Comparison of ENCODE assay signal across 8 mouse cellular contexts in the genomic region with DNA sequence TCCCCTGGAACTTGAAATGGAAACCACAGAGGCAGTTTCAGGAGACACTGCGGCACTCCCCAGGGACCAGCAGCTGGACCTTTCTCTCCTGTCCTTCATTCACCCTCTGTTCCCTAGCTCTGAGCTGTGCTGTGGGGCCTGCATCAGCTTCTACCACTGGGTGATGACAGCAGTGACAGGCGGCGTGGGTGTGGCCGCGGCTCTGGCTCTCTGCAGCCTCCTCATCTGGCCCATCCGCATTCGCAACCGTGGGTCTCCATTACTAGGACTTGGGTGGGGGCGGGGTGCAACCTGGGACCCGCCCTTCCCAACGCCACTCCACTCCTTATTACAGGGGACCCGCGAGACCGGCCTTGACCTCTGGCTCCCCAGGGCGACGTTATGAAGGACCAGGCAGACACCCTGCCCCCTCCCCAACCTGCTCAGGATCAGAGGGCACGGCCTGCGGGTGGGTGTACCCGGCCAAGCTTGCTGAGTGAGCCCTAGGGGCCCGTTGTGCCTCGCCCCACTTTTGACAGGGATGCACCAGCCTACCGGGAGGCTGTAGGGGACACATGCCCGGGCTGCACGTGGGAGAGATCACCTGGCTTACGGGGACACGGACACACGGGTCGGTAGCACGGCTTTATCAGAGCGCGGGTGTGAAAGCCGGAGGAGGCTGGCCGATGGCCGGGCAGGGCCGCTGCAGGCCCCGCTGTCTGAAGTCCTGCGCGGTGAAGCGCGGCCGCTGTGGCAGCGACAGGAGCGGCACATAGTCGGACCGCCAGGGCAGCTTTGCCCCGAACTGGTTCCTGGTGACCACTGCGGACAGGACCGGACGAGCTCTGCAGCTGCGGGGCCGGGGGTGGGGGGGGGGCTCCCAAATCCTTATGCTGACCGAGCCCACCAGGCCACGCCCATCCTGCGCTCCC. TPM values are rescaled to one million over a fixed set of nuclear protein-coding genes. Genes with fewer than 3 reads are reported as not detected.
A peak's percentile ranks its signal among the peaks of the same experiment; 100 is the strongest.
DNase-seq lines count a peak whose midpoint lies in the region; ATAC-seq and TF ChIP-seq lines count a peak whose summit lies in the region.

No protein-coding gene starts in this region.

- ATAC-seq in liver, embryonic 13.5 days (ENCODE audit: low read depth) = peak; percentile 24
- no peak for ATAC-seq in granulocyte monocyte progenitor cell, adult 5-6 weeks (replicated peaks; ENCODE audit: poor library complexity, severe bottlenecking)

- peak overlapping the region; percentile 7; the same call in 1 of the 2 replicates for H3K27ac ChIP-seq in CH12.LX (ENCODE audit: insufficient read depth, low read depth)
- H3K27ac ChIP-seq in embryonic facial prominence, embryonic 10.5 days (replicated peaks) = peak overlapping the region; percentile 66
- peak overlapping the region; percentile 80 for H3K27ac ChIP-seq in hindbrain, embryonic 10.5 days
- peak overlapping the region; percentile 98 for H3K27ac ChIP-seq in liver, embryonic 13.5 days

- no peaks in the 10 kb centered on the region for H3K27me3 ChIP-seq in CH12.LX (replicated peaks)
- H3K27me3 ChIP-seq in embryonic facial prominence, embryonic 10.5 days (replicated peaks; ENCODE audit: low read depth, poor library complexity, severe bottlenecking) = peaks cover 57% of the 10 kb centered on the region
- peaks cover 54% of the 10 kb centered on the region for H3K27me3 ChIP-seq in hindbrain, embryonic 10.5 days (ENCODE audit: insufficient read depth, poor library complexity, severe bottlenecking)
- no peaks in the 10 kb centered on the region for H3K27me3 ChIP-seq in liver, embryonic 13.5 days

- dilution Hi-C loops in CH12.LX (cut with MboI; ENCODE audit: extremely low pct_ligation_motif_present, extremely low pct_unique_long_range_greater_than_20kb, low sequenced_read_pairs) = no loop called here

- H3K36me3 ChIP-seq in CH12.LX (replicated peaks in 1 of 2; ENCODE audit: control insufficient read depth in 1 of 2, insufficient read depth in 1 of 2, low read length in 1 of 2) = peaks cover 72 to 93% of the 10 kb centered on the region in 2 experiments
- peaks cover 60% of the 10 kb centered on the region for H3K36me3 ChIP-seq in embryonic facial prominence, embryonic 10.5 days (replicated peaks)
- H3K36me3 ChIP-seq in hindbrain, embryonic 10.5 days = peaks cover 56% of the 10 kb centered on the region
- H3K36me3 ChIP-seq in liver, embryonic 13.5 days = peaks cover 73% of the 10 kb centered on the region

- no peak overlapping the region for H3K9ac ChIP-seq in CH12.LX (ENCODE audit: insufficient read depth, low read depth)
- peak overlapping the region; percentile 99 for H3K9ac ChIP-seq in liver, embryonic 13.5 days

- TF ChIP-seq POLR2A in CH12.LX (IDR thresholded peaks at IDR 0.05; ENCODE audit: low read depth, low read length) = no peak

- no peak for TF ChIP-seq CTCF in CH12.LX (conservative IDR thresholded peaks at IDR 0.05 in 1 of 2, IDR thresholded peaks at IDR 0.05 in 1 of 2; ENCODE audit: low read depth in 2 of 2, low read length in 2 of 2)

- no peak overlapping the region for H3K4me2 ChIP-seq in CH12.LX (ENCODE audit: insufficient read depth, low read depth, poor library complexity, severe bottlenecking)
- peak overlapping the region; percentile 95 for H3K4me2 ChIP-seq in liver, embryonic 13.5 days

- DNase-seq in CH12.LX (ENCODE audit: extremely low read depth) = no peak
- no peak for DNase-seq in embryonic facial prominence, embryonic 10.5 days (ENCODE audit: low spot score)
- DNase-seq in hindbrain, embryonic 10.5 days (ENCODE audit: low spot score) = no peak
- no peak for DNase-seq in liver, embryonic 13.5 days
- DNase-seq in layer of hippocampus, postnatal 10 days (ENCODE audit: low spot score in 2 of 2) = no peak
- no peak for DNase-seq in thymus, postnatal 0 days (ENCODE audit: low spot score)
- DNase-seq in embryo, embryonic 10 days (ENCODE audit: low spot score) = no peak

- WGBS in embryonic facial prominence, embryonic 10.5 days = 8% methylated on average over 54 of the region's 54 CpGs
- WGBS in hindbrain, embryonic 10.5 days = 7% methylated on average over 54 of the region's 54 CpGs
- WGBS in liver, embryonic 13.5 days (ENCODE audit: insufficient replicate concordance) = 55% methylated on average over 54 of the region's 54 CpGs

- no peaks in the 10 kb centered on the region for H3K9me3 ChIP-seq in CH12.LX (replicated peaks; ENCODE audit: low read length)
- H3K9me3 ChIP-seq in embryonic facial prominence, embryonic 10.5 days = no peaks in the 10 kb centered on the region
- no peaks in the 10 kb centered on the region for H3K9me3 ChIP-seq in hindbrain, embryonic 10.5 days
- H3K9me3 ChIP-seq in liver, embryonic 13.5 days (replicated peaks) = no peaks in the 10 kb centered on the region

- TF ChIP-seq RAD21 in CH12.LX (IDR thresholded peaks at IDR 0.05; ENCODE audit: low read depth, low read length) = no peak

- no peaks in the 10 kb centered on the region for H3K79me2 ChIP-seq in CH12.LX (replicated peaks; ENCODE audit: control insufficient read depth, extremely low read depth, insufficient read depth, poor library complexity, severe bottlenecking)

- TF ChIP-seq EP300 in CH12.LX (IDR thresholded peaks at IDR 0.05; ENCODE audit: low read length) = no peak

- in situ Hi-C loops in CH12.LX (cut with MboI; ENCODE audit: low pct_ligation_motif_present, low pct_unique_long_range_greater_than_20kb, low sequenced_read_pairs) = no loop called here

- peak overlapping the region in 1 of 3 experiments; percentile 3 for H3K4me3 ChIP-seq in CH12.LX (replicated peaks in 1 of 3; ENCODE audit: low read depth in 2 of 3, low read length in 2 of 3, poor library complexity in 1 of 3)
- H3K4me3 ChIP-seq in embryonic facial prominence, embryonic 10.5 days = peak overlapping the region; percentile 54
- H3K4me3 ChIP-seq in hindbrain, embryonic 10.5 days = peak overlapping the region; percentile 49
- H3K4me3 ChIP-seq in liver, embryonic 13.5 days (replicated peaks) = peak overlapping the region; percentile 29

- H3K4me1 ChIP-seq in CH12.LX (ENCODE audit: control insufficient read depth in 1 of 2, insufficient read depth in 2 of 2) = peaks cover 42 to 81% of the 10 kb centered on the region in 2 experiments
- H3K4me1 ChIP-seq in embryonic facial prominence, embryonic 10.5 days = peaks cover 85% of the 10 kb centered on the region
- H3K4me1 ChIP-seq in hindbrain, embryonic 10.5 days (replicated peaks) = peaks cover 99% of the 10 kb centered on the region
- H3K4me1 ChIP-seq in liver, embryonic 13.5 days (replicated peaks) = peaks cover 96% of the 10 kb centered on the region

RNA-seq across cellular contexts. Expression of gene 4930404N11Rik, which starts 1.9 kb away (rescaled TPM):
- total RNA-seq in CH12.LX (2012; rRNA removed) = 5.2 and 7.2 TPM in 2 replicates
- total RNA-seq in CH12.LX (2014; rRNA removed) = 0.23 TPM in 1 of 2 replicates, not detected in the other
- polyA plus RNA-seq in CH12.LX (2012; ENCODE audit: insufficient read length, low read depth) = 2.2 and 2.7 TPM in 2 replicates
- 0.47 and 0.76 TPM in 2 replicates for polyA plus RNA-seq in embryonic facial prominence, embryonic 10.5 days (2016; fragmentation: Nextera tagmentation; extraction: Ambion mirVana)
- 0.61 and 0.62 TPM in 2 replicates for polyA plus RNA-seq in hindbrain, embryonic 10.5 days (2016; fragmentation: Nextera tagmentation; extraction: Ambion mirVana)
- 1.2 and 1.4 TPM in 2 replicates for polyA plus RNA-seq in liver, embryonic 13.5 days (2015; fragmentation: Nextera tagmentation; extraction: Ambion mirVana)
- total RNA-seq in granulocyte monocyte progenitor cell, adult 5-6 weeks (2014; fragmentation: Nextera tagmentation) = not detected in 2 replicates
- 0.10 and 0.26 TPM in 2 replicates for total RNA-seq in granulocyte monocyte progenitor cell, adult 5-6 weeks (2017)
- under 1 TPM; 0.57 to 0.74 TPM for total RNA-seq in layer of hippocampus, postnatal 10 days (2021)
- 1.7 and 3.0 TPM in 2 replicates for polyA plus RNA-seq in thymus, postnatal 0 days (2015; fragmentation: Nextera tagmentation; extraction: Ambion mirVana)

RNA-seq across cellular contexts. Expression of gene Mfsd12, which starts 6.4 kb away (rescaled TPM):
- 9.5 and 12.9 TPM in 2 replicates for total RNA-seq in CH12.LX (2012; rRNA removed)
- 4.0 and 5.2 TPM in 2 replicates for total RNA-seq in CH12.LX (2014; rRNA removed)
- polyA plus RNA-seq in CH12.LX (2012; ENCODE audit: insufficient read length, low read depth) = 7.4 and 8.7 TPM in 2 replicates
- 7.8 and 8.3 TPM in 2 replicates for polyA plus RNA-seq in embryonic facial prominence, embryonic 10.5 days (2016; fragmentation: Nextera tagmentation; extraction: Ambion mirVana)
- 9.2 and 12.9 TPM in 2 replicates for polyA plus RNA-seq in hindbrain, embryonic 10.5 days (2016; fragmentation: Nextera tagmentation; extraction: Ambion mirVana)
- 12.5 and 13.1 TPM in 2 replicates for polyA plus RNA-seq in liver, embryonic 13.5 days (2015; fragmentation: Nextera tagmentation; extraction: Ambion mirVana)
- total RNA-seq in granulocyte monocyte progenitor cell, adult 5-6 weeks (2014; fragmentation: Nextera tagmentation) = 12.0 and 17.5 TPM in 2 replicates
- total RNA-seq in granulocyte monocyte progenitor cell, adult 5-6 weeks (2017) = 10.8 and 11.5 TPM in 2 replicates
- 10 to 100 TPM; 37.0 to 40.8 TPM for total RNA-seq in layer of hippocampus, postnatal 10 days (2021)
- 36.3 and 38.1 TPM in 2 replicates for polyA plus RNA-seq in thymus, postnatal 0 days (2015; fragmentation: Nextera tagmentation; extraction: Ambion mirVana)

RNA-seq across cellular contexts. Expression of gene Hmg20b, which starts 13.4 kb away (rescaled TPM):
- 17.0 and 18.7 TPM in 2 replicates for total RNA-seq in CH12.LX (2012; rRNA removed)
- total RNA-seq in CH12.LX (2014; rRNA removed) = 7.4 and 7.9 TPM in 2 replicates
- 37.3 and 39.6 TPM in 2 replicates for polyA plus RNA-seq in CH12.LX (2012; ENCODE audit: insufficient read length, low read depth)
- polyA plus RNA-seq in embryonic facial prominence, embryonic 10.5 days (2016; fragmentation: Nextera tagmentation; extraction: Ambion mirVana) = 114 and 122 TPM in 2 replicates
- 111 and 128 TPM in 2 replicates for polyA plus RNA-seq in hindbrain, embryonic 10.5 days (2016; fragmentation: Nextera tagmentation; extraction: Ambion mirVana)
- polyA plus RNA-seq in liver, embryonic 13.5 days (2015; fragmentation: Nextera tagmentation; extraction: Ambion mirVana) = 27.1 and 30.3 TPM in 2 replicates
- total RNA-seq in granulocyte monocyte progenitor cell, adult 5-6 weeks (2014; fragmentation: Nextera tagmentation) = 19.1 and 43.4 TPM in 2 replicates
- total RNA-seq in granulocyte monocyte progenitor cell, adult 5-6 weeks (2017) = 29.8 and 35.5 TPM in 2 replicates
- 10 to 100 TPM; 25.1 to 30.9 TPM for total RNA-seq in layer of hippocampus, postnatal 10 days (2021)
- 88.5 and 100 TPM in 2 replicates for polyA plus RNA-seq in thymus, postnatal 0 days (2015; fragmentation: Nextera tagmentation; extraction: Ambion mirVana)

RNA-seq across cellular contexts. Expression of gene Fzr1, which starts 14.6 kb away (rescaled TPM):
- total RNA-seq in CH12.LX (2012; rRNA removed) = 38.8 and 44.5 TPM in 2 replicates
- 29.5 and 33.1 TPM in 2 replicates for total RNA-seq in CH12.LX (2014; rRNA removed)
- polyA plus RNA-seq in CH12.LX (2012; ENCODE audit: insufficient read length, low read depth) = 67.7 and 75.4 TPM in 2 replicates
- 134 and 142 TPM in 2 replicates for polyA plus RNA-seq in embryonic facial prominence, embryonic 10.5 days (2016; fragmentation: Nextera tagmentation; extraction: Ambion mirVana)
- 138 and 143 TPM in 2 replicates for polyA plus RNA-seq in hindbrain, embryonic 10.5 days (2016; fragmentation: Nextera tagmentation; extraction: Ambion mirVana)
- 89.5 and 94.1 TPM in 2 replicates for polyA plus RNA-seq in liver, embryonic 13.5 days (2015; fragmentation: Nextera tagmentation; extraction: Ambion mirVana)
- total RNA-seq in granulocyte monocyte progenitor cell, adult 5-6 weeks (2014; fragmentation: Nextera tagmentation) = 14.8 and 17.0 TPM in 2 replicates
- 13.5 and 15.3 TPM in 2 replicates for total RNA-seq in granulocyte monocyte progenitor cell, adult 5-6 weeks (2017)
- 10 to 100 TPM; 81.2 to 85.2 TPM for total RNA-seq in layer of hippocampus, postnatal 10 days (2021)
- polyA plus RNA-seq in thymus, postnatal 0 days (2015; fragmentation: Nextera tagmentation; extraction: Ambion mirVana) = 87.1 and 96.9 TPM in 2 replicates

RNA-seq across cellular contexts. Expression of gene Dohh, which starts 20.5 kb away (rescaled TPM):
- total RNA-seq in CH12.LX (2012; rRNA removed) (131 and 143 TPM in 2 replicates), CH12.LX (2014; rRNA removed) (81.7 and 83.0 TPM in 2 replicates)
- 78.2 and 93.5 TPM in 2 replicates for polyA plus RNA-seq in CH12.LX (2012; ENCODE audit: insufficient read length, low read depth)
- 105 and 109 TPM in 2 replicates for polyA plus RNA-seq in embryonic facial prominence, embryonic 10.5 days (2016; fragmentation: Nextera tagmentation; extraction: Ambion mirVana)
- 95.8 and 98.2 TPM in 2 replicates for polyA plus RNA-seq in hindbrain, embryonic 10.5 days (2016; fragmentation: Nextera tagmentation; extraction: Ambion mirVana)
- 61.1 and 68.7 TPM in 2 replicates for polyA plus RNA-seq in liver, embryonic 13.5 days (2015; fragmentation: Nextera tagmentation; extraction: Ambion mirVana)
- total RNA-seq in granulocyte monocyte progenitor cell, adult 5-6 weeks (2014; fragmentation: Nextera tagmentation) = 12.2 and 34.9 TPM in 2 replicates
- total RNA-seq in granulocyte monocyte progenitor cell, adult 5-6 weeks (2017) = 41.8 and 46.2 TPM in 2 replicates
- 10 to 100 TPM; 72.0 to 77.3 TPM for total RNA-seq in layer of hippocampus, postnatal 10 days (2021)
- polyA plus RNA-seq in thymus, postnatal 0 days (2015; fragmentation: Nextera tagmentation; extraction: Ambion mirVana) = 71.3 and 78.7 TPM in 2 replicates

Comparison
In these comparisons a context has a peak if more than half of its experiments do, and no peak if none do; other contexts are left out.
1. H3K27ac ChIP-seq: peak in every context shown above with its lines; median percentile 98 in liver, embryonic 13.5 days; 80 in hindbrain, embryonic 10.5 days; 66 in embryonic facial prominence, embryonic 10.5 days; 7 in CH12.LX.